Mouse (Mus musculus): Measurements from ENCODE around the gene Heatr9.

- no peak for TF ChIP-seq CTCF (IDR thresholded peaks at IDR 0.05; ENCODE audit: extremely low read depth, insufficient read depth, insufficient read length, insufficient replicate concordance)
- TF ChIP-seq POLR2A (IDR thresholded peaks at IDR 0.05; ENCODE audit: low read depth, low read length): no peak
Measured at GRCm38 (mm10) chr11:83560405-83560804, 38.4 kb upstream of the Heatr9 start.

Data from spleen, adult 2 months (tissue).